Mouse (Mus musculus): ENCODE data around the gene Tmem175.

- no peak for TF ChIP-seq CTCF (conservative IDR thresholded peaks at IDR 0.05; ENCODE audit: insufficient read depth, insufficient read length, low read depth, low read length)
- no peak for TF ChIP-seq POLR2A (IDR thresholded peaks at IDR 0.05; ENCODE audit: low read depth, low read length)
These were observed 4.1 kb downstream of the Tmem175 start for GRCm38 (mm10) chr5:108633676-108634075.
